Mouse (Mus musculus) regulatory T cell (primary cell): ENCODE measurements around the gene Kremen1.

ENCODE experiments used
- in situ Hi-C: fragments of 300-600 bp; cut with MboI, MseI; formaldehyde crosslinking; loops from one replicate; pipeline ENCODE4 v1.15.1; 2025; ENCODE audit warnings: high pct_unique_total_duplicates

Gene Kremen1

DNA sequence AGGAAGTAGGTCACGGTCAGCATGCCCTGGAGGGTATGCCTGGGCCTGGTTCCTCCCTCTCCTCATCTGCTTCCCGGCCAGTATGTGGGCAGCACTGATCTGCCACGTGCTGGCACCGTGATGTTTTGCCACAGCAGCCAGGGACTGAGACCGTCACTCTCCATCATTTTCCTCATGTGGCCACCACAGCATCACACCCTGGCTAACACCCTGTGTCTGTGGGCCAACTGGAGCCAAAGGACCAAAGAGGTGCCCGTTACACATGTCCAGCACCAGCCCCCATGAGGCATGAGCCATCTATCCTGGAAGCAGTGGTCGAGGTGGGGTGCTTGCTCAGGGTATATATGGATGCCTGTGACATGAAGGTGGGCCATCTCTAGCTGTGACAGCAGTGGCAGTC, 86.2 kb downstream of the Kremen1 start:
- in situ Hi-C loops: no loop called here

DNA sequence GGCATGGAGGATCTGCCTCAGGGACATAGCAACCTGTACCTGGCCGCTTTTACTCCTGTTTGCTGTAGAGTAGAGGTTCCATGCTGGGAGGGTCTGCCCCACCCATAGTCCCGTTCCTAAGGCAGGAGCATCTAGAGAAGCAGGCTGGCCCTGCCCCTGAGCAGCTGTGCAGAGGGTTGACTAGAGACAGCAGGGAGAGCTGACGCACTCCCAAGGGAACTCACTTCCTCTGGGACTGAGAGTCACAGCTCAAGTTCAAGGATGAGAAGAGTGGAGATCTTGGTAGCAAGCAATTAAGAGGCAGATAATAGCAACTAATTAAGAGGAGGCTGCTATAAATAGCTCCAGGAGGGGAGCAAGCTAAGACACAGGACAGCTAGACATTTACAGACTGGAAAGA, 88.5 kb downstream of the Kremen1 start:
- in situ Hi-C loops: no loop called here

DNA sequence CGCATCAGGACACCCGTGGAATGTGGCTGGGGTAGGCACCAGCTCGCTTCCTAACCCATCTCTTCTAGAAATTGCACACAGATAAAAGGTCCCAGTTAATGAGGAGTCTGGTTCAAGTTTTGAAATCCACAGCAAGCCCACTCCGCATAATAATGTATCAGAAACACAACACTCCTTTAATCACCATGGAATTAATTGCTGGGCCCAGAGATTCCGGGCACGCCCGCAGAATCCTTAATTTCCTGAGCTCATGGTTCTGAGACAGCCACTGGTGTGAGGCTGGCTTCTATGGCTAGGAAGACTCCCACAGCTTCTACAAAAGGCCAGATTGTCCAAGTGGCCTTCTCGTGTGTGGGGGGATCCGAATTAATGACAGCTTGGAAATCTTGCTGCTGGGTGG, 94.0 kb downstream of the Kremen1 start:
- in situ Hi-C loops: loop anchor here (10.0 kb wide), 1 partner anchor 297 kb away; no protein-coding TSS in a partner anchor

DNA sequence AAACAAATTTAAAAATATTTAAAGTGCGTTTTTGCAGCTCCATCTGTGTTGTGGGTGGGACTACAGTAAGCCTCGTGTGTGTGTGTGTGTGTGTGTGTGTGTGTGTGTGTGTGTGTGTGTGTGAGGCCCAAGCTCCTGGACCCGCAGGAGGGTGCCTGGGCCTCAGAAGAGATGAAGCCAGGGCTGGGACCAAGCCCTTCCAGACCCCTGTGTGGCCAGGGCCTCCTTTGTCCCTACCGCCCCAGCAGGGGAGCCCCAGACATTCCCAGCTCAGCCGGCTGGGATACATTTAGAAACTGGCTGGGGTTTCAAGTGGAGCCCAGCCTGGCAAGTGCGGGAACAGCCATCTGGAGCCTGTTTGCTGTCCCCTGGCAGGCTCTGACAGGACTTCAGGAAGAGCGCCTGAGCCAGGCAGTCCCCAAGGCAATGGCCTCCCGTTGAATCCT, 95.9 kb downstream of the Kremen1 start:
- in situ Hi-C loops: loop anchor here (10.0 kb wide), 1 partner anchor 299 kb away; no protein-coding TSS in a partner anchor

DNA sequence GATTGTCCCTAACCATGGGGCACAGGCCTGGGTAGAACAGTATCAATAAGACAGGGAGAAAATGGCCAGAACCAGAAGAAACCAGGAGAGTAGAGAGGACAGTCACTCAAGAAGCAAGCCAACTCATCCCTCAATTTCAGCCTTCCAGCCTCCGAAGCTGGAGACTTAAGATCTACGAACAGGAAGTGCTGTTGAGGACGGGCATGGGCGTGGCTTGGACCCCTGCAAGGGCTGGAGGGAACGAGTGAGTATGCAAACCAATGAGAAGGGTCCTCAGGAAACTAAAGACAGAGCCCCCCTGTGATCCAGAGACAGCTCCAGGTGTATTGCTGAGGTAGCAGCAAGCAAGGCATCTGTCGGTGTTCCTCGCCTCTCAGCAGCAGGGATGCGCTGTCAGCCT, 97.0 kb downstream of the Kremen1 start:
- in situ Hi-C loops: loop anchor here (10.0 kb wide), 1 partner anchor 300 kb away; no protein-coding TSS in a partner anchor

DNA sequence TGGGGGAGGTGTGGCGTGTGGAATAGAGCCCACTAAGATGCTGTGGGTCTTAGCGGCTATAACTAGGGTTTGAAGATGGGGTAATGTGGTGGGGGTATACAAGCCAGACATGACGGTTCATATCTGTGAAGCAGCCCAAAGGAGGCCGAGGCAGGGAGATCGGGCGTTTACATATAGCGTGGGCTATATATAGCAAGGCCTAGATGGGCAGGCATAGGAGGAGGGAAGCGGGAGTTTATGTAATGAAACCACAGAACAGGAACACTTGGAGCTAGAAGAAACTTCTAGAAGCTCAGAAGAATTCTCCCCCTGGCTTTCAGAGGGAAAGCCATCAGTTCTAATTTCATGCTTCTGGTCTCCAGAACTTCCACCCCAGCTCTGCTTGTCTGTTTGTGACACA, 97.9 kb downstream of the Kremen1 start:
- in situ Hi-C loops: loop anchor here (10.0 kb wide), 1 partner anchor 301 kb away; no protein-coding TSS in a partner anchor

DNA sequence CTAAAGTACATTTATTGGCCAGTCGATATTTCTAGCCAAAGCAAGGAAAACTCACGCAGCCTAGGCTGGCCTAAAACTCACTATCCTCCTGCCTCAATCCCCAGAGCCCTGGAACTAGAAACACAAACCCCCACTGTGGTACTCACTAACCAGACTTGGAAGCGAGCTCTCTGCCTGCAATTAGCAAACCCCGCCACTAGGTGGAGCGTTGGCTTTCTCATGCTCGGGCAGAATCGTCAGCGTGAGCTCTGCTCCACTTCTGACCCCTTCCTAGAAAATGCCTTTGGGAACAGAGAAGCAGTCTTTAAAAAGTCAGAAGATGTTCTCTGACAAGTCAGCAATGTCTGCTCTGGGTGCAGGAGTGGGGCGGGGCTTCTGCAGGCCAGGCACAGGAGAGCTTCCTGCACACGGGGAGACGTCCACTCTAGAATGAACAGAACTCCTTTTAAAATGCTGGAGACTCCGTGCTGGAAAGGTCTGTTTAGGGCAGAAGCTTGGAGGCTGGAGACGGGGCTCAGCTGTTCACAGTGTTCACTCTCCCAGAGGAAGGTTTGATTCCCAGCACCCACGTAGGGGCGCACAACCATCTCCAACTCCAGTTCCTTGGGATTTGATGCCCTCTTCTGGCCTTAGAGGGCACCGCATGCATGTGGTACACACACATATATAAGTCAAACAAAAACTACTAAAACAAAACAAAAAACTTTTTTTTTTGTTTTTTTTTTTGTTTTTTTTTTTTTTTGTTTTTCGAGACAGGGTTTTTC, 100.5 kb downstream of the Kremen1 start:
- in situ Hi-C loops: loop anchor here (10.0 kb wide), 1 partner anchor 304 kb away; no protein-coding TSS in a partner anchor

DNA sequence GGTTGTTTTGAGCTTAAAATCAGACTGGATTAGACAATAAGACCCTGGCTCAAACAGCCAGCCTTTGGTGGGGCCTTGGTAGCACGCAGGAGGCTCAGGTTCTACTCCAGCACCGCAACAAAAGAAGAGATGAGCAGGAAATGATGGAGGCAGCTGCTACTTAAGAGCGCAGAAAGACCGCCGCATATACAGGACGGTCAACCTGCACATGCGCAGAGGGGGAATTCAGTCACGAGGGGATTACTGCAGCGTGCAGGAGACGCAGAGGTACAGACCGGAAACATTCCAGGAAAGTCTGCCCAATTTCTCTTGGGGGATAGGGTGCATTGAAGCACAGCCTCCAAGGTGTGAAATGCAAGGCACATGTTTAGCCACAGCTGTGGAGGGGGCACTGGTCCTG, 103.3 kb downstream of the Kremen1 start:
- in situ Hi-C loops: no loop called here

DNA sequence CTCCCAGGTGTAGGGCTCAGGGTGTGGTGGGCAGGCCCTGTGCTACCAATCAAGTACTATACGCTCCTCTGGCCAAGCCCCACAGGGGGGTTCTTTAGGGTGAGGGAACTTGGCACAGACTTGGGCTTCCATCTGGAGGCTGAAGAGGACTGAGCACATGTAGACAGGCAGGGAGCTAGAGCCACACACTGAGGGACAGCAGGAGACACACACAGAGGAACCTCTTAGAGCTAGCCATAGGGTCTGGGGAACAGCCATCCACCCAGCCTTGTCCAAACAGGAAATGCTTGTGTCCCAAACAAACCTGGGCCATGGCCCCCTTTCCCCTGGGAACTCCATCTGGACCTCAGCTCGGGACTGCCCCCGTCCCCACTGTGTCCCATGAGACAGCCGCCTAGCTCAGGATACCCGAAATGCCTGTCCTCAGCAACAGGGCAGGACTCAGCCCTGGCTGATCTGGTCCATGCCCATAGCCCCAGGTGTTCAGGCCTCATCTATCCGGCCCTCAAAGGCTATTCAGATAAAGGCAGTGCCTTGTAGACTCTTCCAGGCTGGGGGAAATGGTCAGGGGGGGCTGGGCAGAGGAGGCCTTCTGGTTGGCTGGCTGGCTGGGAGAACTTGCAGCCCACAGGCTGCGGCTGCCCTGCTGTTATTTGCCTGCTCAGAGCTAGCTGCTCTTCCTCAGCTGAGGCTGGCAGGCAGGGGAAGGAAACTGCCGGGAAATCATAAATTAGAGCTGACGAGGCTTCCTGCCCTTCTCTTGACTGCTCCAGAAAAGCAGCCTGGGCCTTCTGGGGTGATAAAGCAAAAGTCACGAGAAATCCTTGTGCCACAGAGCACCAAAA, 106.2 kb downstream of the Kremen1 start:
- in situ Hi-C loops: no loop called here

DNA sequence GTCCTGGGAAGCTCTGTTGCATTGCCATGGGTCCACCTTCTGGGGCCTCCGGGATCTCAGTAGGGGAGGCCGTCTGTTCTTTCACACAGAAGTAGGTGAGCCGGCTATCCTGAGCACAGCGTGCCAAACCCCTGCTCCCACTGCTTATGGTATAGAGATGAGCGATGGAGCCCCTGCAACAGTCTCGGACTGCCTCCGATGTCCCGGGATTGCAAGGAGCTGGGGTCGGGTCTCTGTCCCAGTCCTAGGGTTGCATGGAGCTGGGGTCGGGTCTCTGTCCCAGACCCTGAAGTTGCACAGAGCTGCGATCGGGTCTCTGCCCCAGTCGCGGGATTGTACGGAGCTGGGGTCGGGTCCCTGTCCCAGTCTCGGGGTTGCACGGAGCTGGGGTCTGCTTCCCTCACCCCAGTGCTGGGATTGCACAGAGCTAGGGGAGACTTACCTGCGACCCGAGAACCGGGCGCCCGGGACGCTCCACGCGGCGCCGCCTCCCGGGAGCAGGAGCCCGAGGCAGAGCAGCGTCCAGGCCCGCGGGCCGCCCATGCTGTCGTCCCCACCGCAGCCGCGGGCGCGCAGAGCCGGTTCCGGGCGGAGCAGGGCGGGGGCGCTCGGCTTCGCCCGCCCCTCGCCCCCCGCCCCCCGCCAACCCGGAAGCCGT, 109.5 kb downstream of the Kremen1 start, which contains the start of gene Emid1:
Gene Emid1 (minus strand): TSS at position 578 of the 658 bp plus-strand sequence.
- in situ Hi-C loops: no loop called here

DNA sequence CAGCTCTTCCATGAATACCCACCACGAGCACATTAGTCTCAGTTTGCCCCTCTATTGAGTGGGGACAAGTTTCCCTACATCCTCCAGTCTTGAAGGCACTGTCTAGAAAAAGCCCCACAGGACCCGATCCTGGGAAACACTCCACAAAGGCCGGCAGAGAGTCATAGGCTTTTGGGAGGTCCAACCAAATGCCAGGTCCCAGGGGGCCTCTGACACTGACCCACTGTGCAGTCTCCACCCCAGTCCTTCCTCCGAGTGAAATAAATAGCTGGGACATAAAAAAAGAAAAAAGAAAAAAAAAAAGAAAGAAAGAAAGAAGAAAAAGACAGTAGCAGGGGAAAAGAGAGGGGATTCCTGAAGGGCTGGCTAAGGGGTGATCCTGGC, 110.1 kb downstream of the Kremen1 start:
- in situ Hi-C loops: no loop called here

DNA sequence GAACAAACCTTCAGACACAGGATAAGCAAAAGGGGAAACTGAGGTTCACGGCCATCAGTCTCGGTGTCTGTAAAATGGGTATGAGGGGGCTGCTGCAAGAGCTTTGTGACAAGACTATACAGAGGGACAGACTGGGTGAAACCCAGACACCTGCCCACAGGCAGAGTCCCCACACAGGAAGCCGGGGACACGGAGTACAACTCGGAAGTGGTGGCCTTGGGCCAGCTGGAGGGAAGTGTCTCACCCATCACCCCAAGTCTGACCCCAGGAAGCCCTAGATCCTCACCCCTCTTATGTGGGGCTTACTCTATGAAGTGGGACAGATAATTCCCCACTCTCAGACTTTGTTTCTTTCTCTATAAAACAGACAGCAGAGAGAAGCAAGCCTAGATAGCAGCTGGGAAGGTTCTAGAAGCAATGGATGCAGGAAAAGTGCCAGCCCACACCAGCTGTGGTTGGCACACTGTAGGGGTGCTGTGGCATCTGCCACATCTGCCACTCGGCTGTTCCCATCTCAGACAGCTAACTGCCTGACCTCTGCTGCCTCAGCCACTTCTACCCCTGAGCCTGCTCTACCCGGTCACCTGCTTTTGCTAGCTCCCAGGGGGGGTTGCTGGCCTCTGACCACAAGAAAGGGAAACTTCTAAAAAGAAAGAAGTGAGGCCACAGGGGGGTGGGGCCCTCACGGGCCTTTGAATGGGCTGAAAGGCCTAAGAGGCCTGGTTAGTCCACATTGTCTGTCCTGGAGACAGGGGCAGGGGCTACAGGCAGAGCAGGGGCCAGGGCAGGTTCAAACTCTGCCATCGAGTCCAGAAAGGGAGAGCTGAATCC, 110.7 kb downstream of the Kremen1 start:
- in situ Hi-C loops: no loop called here

DNA sequence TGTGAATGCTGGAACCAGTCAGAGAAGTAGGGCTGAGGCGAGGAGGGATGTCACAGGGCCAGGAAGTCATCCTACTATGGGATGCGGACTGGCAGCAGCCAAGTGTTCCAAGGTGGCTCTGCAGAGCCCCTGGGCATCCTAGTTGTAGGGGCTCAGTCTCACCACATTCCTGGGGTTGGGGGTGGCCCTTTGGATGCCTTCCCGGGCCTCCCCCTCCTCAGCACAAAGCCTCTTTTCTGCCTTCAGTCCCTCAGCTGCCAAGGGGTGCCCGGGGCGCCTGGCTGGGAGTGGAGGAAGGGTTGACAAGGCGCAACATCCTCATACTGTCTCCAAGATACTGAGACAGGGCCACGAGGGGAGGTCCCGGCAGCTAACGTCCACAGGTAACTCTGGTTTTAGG, 111.4 kb downstream of the Kremen1 start:
- in situ Hi-C loops: no loop called here

DNA sequence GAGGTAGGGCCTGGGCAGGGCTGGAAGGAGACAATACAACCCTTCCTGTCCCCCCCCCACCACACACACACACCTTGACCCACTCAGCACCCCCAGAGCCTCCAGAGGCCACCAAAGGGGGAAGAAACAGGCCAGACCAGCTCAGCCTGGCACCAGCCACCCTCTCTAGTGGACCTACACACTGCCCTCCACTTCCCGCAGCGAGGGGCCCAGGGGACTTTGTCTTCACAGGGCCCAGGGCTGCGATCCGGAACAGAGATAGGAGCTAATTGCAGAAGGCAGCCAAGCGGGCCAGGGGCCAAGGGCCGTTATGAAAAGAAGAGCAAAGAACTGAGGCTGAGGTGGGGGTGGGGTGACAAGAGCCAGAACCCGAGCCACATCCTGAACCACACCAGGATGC, 112.1 kb downstream of the Kremen1 start:
- in situ Hi-C loops: no loop called here

DNA sequence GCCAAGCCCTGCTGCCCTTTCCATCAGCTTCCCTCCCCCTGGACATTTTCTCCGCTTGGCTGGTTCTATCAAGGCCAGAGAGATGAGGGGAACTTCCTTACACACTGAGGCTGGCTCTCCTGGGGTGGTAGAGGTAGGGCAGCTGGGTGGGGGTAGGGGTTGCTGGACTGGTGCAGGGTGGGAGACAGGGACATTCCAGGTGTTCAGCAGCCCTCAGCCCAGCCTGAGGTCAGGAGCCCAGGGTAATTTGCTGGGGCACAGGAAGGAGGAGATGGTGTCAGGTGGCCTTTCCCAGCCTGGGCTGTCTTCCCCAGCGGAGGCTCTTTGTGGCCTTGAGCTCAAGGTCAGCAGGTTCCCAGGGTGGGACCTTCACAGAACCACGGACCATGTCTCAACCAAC, 115.8 kb downstream of the Kremen1 start:
- in situ Hi-C loops: no loop called here

DNA sequence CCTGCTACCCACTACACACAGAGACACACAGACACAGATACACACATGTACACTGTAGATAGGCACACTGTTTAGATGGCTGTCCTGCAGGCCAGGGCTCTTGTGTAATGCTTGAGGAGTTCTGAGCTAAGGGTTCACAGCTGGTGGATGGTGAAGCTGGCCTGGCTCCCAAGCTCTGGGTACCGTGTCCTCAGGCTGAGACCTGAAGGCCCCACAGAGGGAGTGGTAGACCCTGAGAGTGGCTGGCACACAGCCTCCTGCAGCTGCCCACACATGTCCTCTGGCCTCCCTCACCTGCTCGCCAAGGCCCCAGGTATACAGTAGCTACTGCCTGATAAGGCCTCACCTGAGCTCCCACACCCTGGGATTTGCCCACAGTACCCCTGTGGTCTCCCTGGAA, 119.4 kb downstream of the Kremen1 start:
- in situ Hi-C loops: no loop called here
